Mouse (Mus musculus) spleen, embryonic (tissue): Measurements from ENCODE around the gene Tbrg4.

Experiments used
- CTCF ChIA-PET: fragments of 350-600 bp; sonication (Branson Sonifier 250); formaldehyde crosslinking; loops from one replicate; lab custom pipeline; 2022; lab: Charles Lee

Tbrg4 gene

DNA sequence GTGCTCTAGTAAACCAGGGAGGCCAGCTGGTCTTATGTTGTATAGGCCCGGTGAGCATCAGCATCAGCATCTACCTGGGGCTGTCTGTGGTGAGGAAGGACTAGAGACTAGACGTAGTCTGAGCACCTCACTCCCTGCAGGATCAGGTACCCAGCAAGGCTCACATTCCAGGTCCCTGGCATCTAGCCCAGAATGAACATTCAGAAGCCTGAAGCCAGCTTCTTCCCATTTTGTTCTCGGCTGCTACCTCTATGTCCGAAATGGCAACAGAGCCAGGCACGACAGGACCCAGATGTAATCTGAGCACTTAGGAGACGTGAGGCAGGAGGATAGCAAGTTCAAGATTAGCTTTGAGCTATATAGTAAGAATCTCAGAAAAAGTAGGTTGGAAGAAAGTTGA is 31.0 kb downstream of the Tbrg4 start:
- CTCF ChIA-PET = no interaction called here

DNA sequence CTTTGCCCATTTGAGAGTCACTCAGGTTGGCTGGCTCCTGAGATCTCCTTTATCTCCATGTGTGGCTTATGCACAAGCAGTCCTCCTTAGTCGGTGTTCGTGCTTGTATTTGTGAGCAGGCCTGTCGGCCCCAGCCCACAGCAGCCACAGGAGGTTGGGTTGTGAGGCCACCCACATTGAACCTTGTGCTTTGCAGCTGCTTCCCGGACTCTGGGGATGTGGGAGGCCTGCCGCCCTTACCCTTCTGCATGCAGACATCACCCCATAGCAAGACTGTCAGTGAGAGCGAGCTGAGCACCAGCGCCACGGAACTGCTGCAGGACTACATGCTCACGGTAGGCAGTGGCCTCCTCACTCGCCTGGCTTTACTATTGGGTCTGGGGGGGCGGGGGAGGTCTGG is 32.5 kb downstream of the Tbrg4 start:
- CTCF ChIA-PET = interaction anchor here (1.2 kb wide), 1 partner anchor 27 kb away, joined by 3 read pairs; no protein-coding TSS in a partner anchor

- CTCF ChIA-PET = interaction anchor here (0.6 kb wide), 1 partner anchor 114 kb away, joined by 4 read pairs; no protein-coding TSS in a partner anchor
Observed at GRCm38 (mm10) chr11:6590933-6591675, 34.8 kb downstream of the Tbrg4 start.

- CTCF ChIA-PET = interaction anchor here (0.5 kb wide), 1 partner anchor 126 kb away, joined by 4 read pairs; no protein-coding TSS in a partner anchor
Observed at GRCm38 (mm10) chr11:6589838-6590237, 36.0 kb downstream of the Tbrg4 start.

DNA sequence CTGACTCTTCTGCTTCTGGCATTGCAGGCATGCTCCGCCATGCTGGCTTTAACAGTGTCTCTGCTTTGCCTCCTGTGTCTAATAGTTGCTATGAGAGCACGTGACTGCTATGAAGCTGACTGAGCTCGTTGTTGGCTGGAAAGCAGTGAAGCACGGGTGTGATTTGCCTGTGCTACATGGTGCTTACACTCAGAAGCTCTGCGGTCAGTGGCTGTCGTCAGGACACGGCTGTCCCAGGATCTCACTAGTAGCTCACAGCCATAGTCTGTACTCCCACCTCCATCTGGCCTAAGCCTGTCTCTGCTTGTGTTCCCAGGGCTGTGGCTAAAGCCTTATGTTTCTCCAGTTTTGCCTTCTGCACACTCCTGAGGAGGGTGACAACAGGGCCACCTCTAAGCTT is 37.6 kb downstream of the Tbrg4 start:
- CTCF ChIA-PET = interaction anchor here (0.7 kb wide), 2 partner anchors 32 to 785 kb away, joined by 4 to 6 read pairs; no protein-coding TSS in a partner anchor

DNA sequence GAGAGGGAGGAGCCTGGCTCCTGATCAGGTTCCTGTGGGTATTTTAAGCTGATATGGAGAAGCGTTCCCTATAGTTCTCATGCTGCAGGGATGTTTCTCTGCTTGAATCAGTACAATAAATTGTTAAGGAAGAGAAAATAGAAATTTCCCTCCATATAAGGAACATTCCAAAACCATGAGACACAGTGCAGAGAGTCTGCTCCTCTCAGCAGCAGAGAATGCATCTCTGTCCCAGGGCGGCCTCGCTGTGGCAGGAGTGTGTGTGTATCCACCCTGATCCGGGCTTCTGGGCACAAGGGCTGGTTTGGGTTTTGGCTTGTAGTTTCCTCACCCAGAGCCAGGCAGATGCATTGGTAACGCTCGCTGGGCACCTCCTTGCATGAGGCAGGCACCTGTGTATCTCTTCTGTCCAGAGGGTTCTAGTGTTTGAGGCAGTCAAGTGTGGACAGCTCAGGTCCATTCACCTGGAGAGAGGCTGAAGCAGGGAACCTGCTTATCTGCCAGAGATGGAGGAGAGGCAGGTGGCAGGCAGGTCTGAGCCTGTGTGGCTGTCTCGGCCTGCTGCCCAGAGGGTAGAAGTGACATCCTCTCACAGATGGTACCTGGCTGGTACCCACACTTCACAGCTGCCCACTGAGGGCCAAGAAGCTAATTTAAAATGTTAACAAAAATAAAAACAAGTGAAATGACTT is 38.5 kb downstream of the Tbrg4 start:
- CTCF ChIA-PET = interaction anchor here (0.7 to 1.3 kb wide), 3 partner anchors 11 to 42 kb away, joined by 3 to 6 read pairs (median 3); no protein-coding TSS in a partner anchor

GRCm38 (mm10) chr11:6586660-6587059 is 39.2 kb downstream of the Tbrg4 start:
- CTCF ChIA-PET = interaction anchor here (0.7 to 1.3 kb wide), 2 partner anchors 11 to 42 kb away, joined by 3 read pairs; no protein-coding TSS in a partner anchor

DNA sequence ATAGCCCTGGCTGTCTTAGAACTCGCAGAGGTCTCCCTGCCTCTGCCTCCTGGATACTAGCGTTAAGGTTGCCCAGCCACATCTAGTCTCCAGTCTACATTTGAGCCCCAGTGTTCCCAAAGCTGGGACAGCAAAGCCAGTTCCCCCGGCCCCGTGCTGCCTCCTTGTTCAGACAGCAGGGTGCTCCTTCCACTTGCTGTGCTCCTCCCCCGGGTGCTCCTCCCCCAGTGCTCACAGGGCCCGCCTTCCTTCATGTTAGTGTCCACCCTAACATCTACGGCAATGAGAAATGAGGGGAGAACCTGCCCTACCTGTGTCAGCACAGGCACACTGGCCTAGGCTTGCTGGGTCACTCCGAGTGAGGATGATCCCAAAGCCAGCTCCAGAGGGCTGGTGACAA is 40.1 kb downstream of the Tbrg4 start:
- CTCF ChIA-PET = interaction anchor here (1.3 kb wide), 1 partner anchor 10 kb away, joined by 3 read pairs; no protein-coding TSS in a partner anchor

DNA sequence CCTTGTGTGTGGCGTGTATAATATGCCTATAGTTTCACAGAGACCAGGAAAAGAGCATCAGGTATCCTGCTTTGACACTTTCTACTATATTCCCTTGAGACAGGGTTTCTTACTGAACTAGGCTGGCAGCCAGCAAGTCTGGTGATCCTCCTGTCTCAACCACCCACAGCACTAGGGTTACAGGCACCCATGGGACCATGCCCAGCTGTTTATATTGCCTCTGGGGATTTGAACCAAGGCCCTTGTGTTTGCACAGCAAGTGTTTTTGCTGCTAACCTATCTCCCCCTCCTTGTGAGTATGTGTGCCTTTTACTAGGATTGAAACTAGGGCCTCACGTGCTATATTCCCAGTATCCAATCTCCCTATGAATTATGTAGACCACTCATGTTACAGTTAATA is 44.3 kb downstream of the Tbrg4 start:
- CTCF ChIA-PET = no interaction called here

GRCm38 (mm10) chr11:6580065-6580750 is 45.7 kb downstream of the Tbrg4 start:
- CTCF ChIA-PET = no interaction called here

- CTCF ChIA-PET = interaction anchor here (1.1 kb wide), 1 partner anchor 12 kb away, joined by 3 read pairs; no protein-coding TSS in a partner anchor
Observed at GRCm38 (mm10) chr11:6579361-6579760, 46.5 kb downstream of the Tbrg4 start.

- CTCF ChIA-PET = interaction anchor here (0.5 to 1.6 kb wide), 3 partner anchors 10 to 51 kb away, joined by 3 to 6 read pairs (median 3); no protein-coding TSS in a partner anchor
Observed at GRCm38 (mm10) chr11:6576151-6576550, 49.7 kb downstream of the Tbrg4 start.

- CTCF ChIA-PET = interaction anchor here (0.7 kb wide), 1 partner anchor 28 kb away, joined by 3 read pairs; no protein-coding TSS in a partner anchor
Observed at GRCm38 (mm10) chr11:6569410-6569777, 56.5 kb downstream of the Tbrg4 start.

DNA sequence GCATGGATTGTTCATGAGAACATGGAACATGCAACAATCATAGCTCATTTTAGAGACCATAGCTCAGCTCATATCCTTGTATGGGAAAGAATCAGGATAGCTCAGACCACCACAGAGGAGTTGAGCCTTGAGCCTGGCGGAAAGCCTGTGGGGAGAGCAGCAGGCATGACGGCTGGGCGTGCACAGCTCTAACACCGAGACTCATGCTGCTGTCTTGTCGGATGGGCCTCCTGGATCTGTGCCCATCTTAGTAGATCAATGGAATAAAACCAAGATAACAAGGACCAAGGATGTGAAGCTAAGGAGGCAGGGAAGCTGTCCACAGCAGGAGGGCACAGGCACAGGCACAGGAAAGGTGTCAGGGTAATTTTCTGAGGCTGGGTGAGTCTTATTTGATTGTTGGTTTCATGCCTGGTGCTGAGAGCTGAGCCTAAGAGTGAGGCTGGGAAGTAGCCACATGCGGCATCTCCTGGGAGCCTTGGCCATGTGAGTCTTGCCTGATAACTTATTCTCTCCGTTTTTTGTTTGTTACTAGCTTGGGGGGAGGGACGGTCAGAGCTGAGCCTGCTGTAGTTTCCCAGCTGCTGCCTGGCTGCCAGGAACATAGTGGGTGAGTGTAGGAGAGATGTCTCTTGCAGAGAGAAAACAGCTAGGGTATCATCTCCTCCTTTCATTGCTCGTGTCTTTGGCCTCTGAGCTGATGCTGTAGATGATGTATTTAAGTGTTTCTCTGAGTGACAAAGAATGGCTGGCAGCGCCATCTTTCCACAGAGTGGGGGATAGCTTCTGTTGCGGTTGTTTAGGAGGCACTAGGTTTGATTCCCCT is 57.1 kb downstream of the Tbrg4 start:
- CTCF ChIA-PET = interaction anchor here (0.7 kb wide), 1 partner anchor 27 kb away, joined by 3 read pairs; no protein-coding TSS in a partner anchor

DNA sequence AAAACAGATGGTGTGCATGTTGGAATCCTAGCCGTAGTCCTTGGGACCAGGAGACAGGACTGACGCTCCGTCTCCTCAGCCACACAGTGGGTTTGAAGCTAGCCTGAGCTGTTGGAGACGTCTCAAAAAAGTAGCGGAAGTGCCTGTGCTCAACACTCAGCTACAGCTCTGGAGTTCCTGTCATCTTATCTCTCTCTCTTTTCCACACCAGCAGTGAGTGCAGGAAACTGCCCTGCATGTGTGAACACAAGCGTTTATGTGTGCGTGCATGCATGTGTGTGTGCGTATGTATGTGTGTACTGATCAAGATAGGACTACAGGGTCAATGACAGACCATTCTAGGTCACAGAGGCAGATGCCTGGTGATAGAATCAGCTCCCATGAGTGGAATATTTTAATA is 57.9 kb downstream of the Tbrg4 start:
- CTCF ChIA-PET = interaction anchor here (0.6 to 0.8 kb wide), 2 partner anchors 11 to 287 kb away, joined by 3 read pairs; no protein-coding TSS in a partner anchor

GRCm38 (mm10) chr11:6566496-6566895 is 59.4 kb downstream of the Tbrg4 start:
- CTCF ChIA-PET = interaction anchor here (1.3 to 1.5 kb wide), 2 partner anchors 18 to 27 kb away, joined by 3 read pairs; no protein-coding TSS in a partner anchor
